Mouse (Mus musculus) gastrocnemius, postnatal 25 days (tissue): Measurements from ENCODE around the gene Slc15a3. TPM values are rescaled to one million over a fixed set of nuclear protein-coding genes. Genes with fewer than 3 reads are reported as not detected.

Source experiments
- DNase-seq: peaks from one replicate; pipeline ENCODE4 v3.0.0; 2022
- total RNA-seq, 2 experiments: library from RNA; stranded (reverse); gene quantifications; 1 replicate in 1 of 2; 2 replicates in 1 of 2; pipeline ENCODE4 v1.2.3; 2021

The Slc15a3 gene
- total RNA-seq, 2 experiments from 2014 or later = 0.38 to 0.67 TPM

DNA sequence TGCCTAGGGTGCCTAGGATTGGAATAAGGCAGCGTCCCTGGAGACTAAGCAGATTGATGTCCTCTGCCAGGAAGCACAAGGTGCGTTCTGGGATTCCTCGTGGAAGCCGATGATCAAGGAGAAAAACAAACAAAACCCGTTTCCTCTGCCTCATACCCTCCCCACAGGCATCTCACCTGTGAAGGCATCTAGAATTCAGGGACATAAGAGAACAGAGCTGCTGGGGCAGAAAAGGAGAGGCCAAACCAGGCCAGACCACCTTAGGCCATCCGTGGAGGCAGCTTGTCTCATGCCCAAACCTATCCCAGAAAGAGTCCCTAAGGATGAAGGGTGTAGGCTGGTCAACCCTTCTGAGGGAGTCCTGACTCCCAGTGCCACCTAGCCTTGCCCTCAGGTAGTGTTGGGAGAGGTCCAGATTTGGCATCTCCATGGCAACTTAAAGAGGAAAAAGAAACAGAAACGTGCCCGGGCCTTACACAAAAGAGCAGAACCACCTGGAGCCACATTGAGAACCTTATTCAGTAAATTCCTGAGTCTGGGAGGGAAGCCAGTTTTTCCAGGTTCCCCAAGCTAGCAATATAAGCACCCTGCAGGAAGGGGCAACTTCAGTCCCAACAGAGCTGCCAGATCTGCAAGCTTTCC is 30.5 kb downstream of the Slc15a3 start, which contains the start of gene Tmem132a:
Gene Tmem132a, minus strand, starts transcription at position 55 of the 642 bp plus-strand sequence.
- no peak for DNase-seq

DNA sequence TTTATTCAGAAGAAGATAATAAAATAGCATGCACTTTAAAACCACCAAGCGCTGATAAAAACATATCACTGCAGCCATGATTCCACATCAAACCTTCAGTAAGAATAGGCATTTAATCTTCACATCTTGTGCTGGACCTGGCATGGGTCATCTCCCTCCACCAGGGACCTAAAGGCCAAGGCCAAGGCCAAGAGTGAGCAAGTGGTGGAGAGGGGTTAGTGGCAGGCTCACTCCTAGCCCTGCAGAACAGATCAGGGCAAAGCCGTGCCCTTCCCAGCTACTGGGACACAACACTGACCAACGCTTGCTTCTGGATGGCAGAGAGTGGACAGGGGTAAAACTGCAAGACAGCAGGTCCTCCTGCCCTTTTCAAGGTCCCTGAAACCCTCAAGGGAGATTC is 31.1 kb downstream of the Slc15a3 start:
- DNase-seq = no peak

DNA sequence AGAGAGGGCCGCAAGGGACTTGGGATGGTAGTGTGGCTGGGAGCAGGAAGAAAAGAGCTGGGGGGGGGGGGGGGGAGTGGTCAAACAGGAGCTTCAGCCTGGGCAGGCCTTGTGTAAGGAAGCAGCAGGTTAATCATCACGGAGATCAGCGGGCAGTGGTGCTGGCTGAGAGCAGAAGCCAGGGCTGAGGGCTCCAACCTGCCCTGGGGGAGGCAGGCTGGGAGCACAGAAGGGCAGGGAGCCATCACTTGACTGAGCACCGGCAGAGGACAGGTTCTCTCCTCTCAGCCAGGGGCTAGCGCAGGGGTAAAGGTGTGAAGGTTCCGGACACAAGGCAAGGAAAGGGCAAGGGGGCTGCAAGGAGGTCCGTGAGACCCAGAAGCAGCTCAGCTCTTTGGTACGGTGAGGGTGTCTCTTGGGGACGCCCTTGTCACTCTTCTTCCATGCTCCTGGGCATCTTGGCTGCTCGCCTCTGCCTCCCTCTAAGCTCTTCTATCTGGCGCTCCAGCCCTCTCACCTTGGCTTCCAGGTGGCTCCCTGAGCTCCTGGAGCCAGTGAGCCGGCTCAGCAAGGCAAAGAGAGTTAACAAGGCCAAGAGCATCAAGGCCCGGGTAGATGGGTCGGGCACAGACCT is 31.9 kb downstream of the Slc15a3 start:
- no peak for DNase-seq

DNA sequence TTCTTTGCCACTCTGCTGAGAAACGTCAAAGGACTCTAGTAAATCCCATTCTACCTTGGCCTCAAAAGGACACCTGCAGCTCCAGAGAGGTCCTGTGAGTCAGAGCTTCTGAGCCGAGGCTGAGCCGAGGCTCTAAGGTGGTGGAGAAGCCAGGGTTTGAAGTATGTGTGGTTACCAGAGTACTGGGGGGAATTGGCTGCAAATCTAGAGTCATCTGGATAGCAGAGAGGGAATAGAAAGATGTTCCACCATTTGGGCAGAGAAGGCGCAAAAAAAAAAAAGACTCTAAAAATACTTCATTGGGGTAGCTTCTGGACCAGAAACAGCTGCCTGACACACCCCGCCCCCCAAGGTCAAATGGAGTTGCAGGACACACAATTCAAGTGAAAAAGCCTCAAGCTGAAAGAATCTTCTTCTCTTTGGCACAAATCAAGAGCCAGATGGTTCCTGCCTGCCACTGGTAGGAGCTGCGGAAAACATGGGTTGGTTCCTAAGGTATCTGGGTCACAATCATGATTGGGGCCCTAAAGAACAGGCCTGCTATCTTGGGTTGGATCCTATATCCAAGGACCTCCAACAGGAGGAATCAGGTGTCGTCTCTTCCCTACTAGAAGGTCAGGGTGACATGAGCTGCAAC is 38.8 kb downstream of the Slc15a3 start:
- DNase-seq = no peak

DNA sequence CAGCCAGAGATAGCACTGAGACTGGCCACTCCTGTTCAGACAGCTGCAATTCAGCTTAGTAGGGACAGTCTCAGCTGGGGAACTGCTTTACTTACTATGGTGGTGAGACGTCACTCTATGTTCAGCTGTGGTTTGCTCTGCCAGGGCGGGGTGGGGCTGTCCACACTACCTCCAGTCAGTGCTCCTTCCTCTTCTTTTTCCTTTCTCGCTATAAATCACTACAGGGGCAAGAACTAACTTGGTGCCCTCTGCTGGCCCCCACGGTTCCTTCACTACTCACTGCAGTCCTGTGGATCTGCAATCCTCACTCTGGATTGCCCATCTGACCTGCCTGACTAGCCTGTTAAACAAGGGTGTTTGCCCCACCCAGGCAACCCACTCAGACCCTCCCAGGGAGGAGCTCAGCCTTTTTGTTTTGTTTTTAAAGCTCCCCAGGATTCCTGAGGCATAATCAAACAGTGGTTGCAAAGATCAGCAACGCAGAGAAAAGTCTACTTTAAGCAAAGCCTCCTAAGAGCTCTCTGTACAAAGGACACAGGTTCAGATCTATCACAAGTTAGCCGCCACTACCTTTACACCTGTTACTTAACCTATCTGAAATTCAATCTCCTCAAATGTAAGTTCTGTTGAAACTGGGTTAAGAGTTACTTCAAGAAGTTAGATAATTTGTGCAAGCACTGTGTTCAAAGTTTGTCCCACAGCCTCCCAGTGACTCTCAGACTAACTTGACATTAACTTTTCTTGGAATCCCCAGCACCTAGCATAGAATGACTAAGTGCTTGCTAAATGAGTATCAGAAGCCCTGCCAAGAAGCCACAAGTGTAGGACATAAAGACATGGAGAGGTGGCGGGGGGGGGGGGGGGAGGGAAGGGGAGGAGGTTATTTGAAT is 40.8 kb downstream of the Slc15a3 start:
- DNase-seq = peak; percentile 75

DNA sequence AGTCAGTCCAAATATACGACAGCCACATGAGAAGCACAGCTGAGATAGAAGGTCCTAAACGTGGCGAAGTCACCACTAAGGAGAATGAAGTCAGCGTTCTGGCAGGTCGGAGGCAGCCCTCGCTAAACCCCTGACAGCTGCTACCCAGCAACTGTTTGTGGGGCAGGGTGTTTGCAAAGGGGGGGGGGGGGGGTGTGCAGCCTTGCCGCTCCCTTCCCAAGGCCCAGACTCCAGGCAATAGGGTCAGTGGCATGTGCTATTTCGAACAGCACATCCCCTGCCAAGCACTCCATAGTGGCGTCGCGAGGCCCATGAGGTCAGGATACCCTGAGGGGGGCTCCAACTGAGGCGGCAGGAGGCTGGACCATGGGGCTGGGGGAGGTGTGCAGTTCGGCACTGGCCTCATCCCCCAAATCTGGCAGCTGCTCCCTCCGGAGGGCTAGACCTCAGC is 41.5 kb downstream of the Slc15a3 start:
- DNase-seq = peak; percentile 65

DNA sequence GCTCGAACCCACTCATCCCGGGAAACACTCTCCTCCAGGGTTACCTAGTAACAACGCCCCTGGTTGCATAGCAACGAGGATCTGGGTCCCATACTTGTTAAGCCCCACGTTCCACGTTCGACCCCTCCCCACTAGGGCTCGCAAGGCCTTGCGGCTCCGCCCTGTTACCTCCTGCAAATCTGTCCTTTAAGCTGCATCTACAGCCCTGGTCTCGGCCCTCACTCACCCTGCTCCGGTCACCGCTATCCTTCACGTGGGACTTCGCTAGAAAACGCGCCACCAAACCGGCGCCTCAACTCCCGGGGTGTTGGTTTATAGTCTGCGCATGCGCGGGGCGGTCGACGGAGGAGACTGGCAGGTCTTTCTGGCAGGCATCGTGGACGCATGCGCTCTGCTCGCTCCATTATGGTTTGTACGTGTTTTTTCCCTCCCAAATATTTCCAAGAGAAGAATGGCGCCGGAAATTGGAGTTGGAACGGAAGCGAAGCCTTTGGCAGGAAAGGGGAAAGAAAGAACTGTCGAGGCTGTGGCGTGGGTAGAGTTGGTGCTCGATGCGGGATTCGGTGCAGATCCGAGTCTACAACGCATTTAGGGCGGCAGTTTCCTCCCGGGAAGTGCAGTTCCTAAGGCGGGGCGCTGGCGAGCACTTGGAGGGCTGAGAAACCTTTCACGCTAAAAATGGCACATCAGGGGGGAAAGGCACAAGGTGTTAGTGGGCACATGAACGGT is 42.1 kb downstream of the Slc15a3 start, which contains the start of gene Tmem109:
Gene Tmem109, minus strand, starts transcription at position 576 of the 729 bp plus-strand sequence.
- DNase-seq = peak; percentile 91

DNA sequence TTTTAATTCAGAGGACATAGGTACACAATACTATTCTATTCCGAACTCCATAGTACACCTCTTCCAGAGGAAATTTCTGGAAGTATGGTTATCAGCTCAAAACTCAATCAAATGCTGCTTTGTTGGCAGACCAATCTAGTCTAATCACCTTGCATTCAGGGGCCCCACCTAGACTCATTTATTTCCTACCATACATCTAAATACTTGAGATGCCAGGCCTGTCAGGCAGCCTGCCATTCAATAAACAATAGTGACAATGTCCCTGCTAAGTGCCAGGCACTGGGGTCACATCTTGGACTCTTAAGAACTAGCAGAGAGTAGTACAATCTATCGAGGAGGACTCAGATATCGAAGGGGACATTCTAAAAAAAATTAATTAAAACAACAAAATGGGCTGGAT is 52.7 kb downstream of the Slc15a3 start:
- no peak for DNase-seq

DNA sequence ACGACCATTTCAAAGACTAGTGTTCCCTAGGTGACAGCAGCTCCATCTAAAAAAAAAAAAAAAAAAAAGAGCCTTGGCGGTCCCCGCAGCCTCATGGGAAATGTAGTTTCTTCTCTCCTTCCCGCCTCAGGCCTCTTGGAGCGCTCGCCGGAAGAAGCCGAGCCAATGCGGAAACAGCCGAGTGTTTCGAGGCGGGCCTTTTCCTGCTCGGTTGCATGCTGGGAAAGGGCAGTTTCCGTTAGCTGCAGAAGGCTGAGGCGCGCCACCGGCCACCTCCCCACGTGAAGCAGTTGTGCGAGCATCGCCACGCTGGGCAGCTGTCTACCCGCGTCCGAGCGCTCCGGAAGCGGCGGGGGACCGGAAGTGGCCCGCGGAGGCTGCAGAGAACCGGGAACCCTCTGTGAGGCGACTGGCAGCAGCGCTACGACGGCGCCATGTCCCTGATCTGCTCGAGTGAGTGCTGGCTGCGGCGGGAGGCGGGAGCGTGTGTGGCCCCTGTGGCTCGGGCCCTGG is 55.5 kb downstream of the Slc15a3 start, which contains the start of gene Prpf19:
Gene Prpf19, plus strand, starts transcription at position 216 of the 513 bp plus-strand sequence.
- peak; percentile 97 for DNase-seq

DNA sequence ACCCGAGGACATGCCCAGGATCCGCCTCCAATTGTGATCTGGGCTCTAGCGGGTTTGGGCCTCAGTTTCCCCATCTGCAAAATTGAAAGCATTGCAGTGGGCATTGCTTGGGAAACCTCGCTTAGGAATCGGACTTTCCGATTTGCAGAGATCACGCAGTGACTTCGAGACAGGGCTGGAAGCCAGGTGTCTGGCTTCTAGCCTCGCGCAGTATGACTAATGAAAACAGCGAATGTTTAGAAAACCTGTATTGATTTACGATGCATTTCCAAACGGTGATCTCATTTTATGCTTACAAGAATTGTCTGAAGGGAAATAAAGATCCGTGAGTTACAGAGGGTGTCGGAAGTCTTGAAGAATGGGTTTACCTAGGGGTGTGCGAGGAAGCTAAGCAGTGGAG is 56.2 kb downstream of the Slc15a3 start:
- DNase-seq = no peak

DNA sequence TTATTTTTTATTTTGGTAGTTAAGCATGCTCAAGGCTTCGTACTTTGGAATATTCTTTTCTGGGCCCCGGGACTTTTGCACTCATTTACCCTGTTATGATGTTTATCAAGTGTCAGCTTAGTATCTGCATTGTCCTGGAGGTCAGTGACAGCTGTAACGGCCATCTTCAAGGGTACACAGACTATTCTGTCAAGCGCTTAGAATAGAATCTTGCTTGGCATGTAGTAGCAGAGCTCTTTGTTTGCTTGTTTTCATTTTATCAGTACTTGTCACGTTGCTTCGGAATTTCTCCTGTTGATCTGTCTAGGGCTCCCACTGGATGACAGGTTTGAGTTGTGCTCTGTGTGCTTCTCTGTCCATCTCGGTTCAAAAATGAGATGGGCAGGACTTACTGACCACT is 57.3 kb downstream of the Slc15a3 start:
- DNase-seq = no peak

DNA sequence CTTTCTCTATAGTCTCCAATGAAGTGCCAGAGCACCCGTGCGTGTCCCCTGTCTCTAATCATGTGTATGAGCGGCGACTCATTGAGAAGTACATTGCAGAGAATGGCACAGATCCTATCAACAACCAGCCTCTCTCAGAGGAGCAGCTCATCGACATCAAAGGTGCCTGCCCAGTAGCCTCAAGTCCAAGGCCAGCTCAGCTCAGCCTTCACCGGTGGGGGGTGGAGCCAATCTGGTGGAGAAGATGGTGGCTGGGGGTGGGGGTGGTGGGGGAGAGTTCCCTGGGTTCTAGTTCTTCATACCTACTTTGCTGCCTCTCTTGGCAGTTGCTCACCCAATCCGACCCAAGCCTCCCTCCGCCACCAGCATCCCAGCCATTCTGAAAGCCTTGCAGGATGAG is 58.0 kb downstream of the Slc15a3 start:
- no peak for DNase-seq

DNA sequence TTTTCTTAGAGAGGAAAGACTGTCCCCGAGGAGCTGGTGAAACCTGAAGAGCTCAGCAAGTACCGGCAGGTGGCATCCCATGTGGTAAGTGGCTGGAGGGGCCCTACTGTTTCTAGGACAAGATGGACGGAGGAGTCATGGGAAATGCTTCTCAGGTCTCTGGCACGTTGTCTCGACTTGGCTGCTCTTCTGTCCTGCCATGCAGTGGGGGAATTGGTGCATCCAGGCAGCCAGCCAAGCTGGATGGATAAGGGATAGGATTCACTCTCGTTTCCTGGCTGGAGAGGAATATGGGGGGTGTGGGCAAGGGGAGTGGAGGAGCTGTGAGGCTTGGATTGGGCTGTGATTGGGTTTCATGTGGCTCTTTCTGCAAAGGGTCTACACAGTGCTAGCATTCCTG is 60.8 kb downstream of the Slc15a3 start:
- DNase-seq = peak; percentile 61

DNA sequence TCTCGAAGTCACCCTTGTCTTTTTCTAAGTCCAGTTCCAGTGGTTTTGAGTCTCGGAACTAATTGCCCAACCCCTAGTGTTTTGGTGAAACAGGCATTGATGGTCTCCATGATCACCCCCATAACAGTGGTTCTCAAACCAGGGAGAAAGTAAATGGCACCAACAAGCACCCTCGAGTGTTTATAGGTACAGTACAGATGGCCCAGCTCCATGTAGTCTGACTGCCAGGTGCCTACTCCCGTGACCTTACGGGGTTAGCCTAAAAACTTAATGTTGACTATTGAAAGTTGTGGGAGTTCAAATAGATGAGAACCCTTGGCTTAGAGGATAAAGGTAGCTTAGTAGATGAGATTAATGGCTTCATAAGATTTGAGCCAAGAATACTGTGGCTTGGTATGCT is 61.5 kb downstream of the Slc15a3 start:
- DNase-seq = no peak

DNA sequence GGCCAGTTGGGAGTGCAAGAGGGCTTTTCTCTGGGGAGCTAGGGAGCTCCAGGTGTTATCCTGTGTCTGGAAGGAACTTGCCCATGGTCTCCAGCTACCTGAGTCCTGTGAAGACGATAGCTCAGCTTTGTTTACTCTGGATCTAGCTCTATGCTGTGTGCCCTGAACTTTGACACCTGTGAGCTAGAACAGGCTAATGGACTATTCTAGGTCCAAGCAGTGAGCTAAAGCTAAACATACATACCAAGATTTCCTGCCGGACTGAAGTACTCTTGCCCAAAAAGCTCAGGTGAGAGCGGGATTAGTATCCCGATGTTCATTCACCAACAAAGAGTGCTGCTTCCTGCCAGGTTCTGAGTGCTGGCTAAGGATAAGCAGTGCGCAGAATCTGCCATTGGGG is 65.0 kb downstream of the Slc15a3 start:
- DNase-seq = no peak

DNA sequence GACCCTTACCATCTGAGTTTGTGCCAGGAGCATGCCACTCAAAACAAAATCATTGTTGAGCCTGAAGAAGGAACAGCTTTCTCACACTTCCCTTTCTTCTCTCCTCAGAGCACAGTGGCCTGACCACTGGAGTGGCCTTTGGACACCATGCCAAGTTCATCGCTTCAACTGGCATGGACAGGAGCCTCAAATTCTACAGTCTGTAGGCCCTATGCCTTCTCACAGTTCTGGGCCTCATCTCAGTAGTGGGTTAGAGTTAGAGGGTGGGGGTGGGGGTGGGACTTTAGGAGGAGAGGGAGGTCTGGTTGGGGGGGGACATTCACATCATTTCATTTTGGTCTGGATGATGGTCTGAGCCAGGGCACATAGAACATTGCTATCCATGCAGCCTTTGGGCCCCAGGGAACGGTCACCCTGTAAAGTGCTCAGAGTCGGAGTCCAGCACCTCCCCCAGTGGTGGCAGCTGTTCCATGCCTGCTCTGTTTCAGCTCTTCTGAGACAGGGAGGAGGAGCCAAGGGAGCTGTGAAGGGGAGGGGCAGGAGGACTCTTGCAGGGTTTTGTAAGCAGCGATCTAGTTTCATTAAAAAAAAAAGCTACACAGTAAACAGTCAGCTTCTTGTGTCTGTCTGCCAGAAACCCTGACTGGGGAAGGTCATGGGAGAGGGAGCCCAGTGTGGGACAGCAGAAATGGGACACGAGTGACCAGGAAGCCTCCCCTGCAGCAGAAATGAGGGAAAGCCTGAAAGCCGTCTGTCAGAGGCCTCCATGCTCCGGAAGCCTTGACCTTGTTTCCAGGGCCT is 65.6 kb downstream of the Slc15a3 start:
- peak; percentile 87 for DNase-seq

DNA sequence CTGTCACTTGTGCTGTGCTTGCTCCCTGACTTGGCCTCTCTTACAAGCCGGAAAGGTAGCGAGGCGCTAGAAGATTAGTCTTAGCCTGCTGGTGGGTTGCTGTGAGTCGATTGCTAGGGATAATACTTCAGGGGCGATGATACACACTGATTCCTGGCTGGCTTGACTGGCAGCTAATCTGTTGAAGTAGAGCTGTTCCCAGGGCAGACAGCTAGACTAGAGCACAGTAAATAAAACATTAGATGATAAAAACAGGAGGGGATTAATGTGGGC is 66.1 kb downstream of the Slc15a3 start:
- no peak for DNase-seq

DNA sequence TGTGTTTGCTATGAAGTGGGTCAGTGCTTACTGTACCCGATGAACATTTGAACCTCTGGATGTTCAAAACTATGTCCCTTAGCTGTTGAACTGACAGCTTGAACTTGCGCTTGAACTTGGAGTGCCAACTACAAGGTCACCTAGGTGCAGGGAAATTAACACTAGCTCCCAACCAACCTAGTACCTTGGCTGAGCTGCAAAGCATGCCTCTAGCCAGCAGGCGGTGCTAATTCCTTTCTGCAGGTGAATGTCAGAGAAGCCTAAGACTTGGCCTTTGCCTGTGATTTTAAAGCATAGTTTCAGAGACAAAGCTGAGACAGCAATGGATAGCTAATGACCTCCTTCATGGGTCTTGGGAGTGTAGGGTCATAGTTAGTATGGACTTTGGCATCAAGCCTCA is 68.4 kb downstream of the Slc15a3 start:
- DNase-seq = peak; percentile 61
